Mouse (Mus musculus) CH12.LX (cell line): ENCODE measurements around the gene Hpse.
A peak's percentile ranks its signal among the peaks of the same experiment; 100 is the strongest.

Experiments
- EP300 ChIP-seq: IDR thresholded peaks from 2 replicates; pipeline ENCODE4 v1.6.1; 2011; ENCODE audit warnings: low read length, improper control_type of control experiment
- MAX ChIP-seq: IDR thresholded peaks from 2 replicates; pipeline ENCODE4 v1.6.1; 2011; ENCODE audit warnings: low read length, improper control_type of control experiment
- MXI1 ChIP-seq: IDR thresholded peaks from 2 replicates; pipeline ENCODE4 v1.6.1; 2011; ENCODE audit warnings: mild to moderate bottlenecking, low read depth, low read length, improper control_type of control experiment
- NRF1 ChIP-seq: IDR thresholded peaks from 2 replicates; pipeline ENCODE4 v1.6.1; 2014; ENCODE audit warnings: low read depth, mild to moderate bottlenecking, inconsistent platforms, low read length, improper control_type of control experiment, moderate library complexity
- POLR2A ChIP-seq: IDR thresholded peaks from 2 replicates; pipeline ENCODE4 v1.6.1; 2011; ENCODE audit warnings: low read depth, mild to moderate bottlenecking, improper control_type of control experiment, low read length
- UBTF ChIP-seq: IDR thresholded peaks from 2 replicates; pipeline ENCODE4 v1.6.1; 2012; ENCODE audit warnings: low read depth, mild to moderate bottlenecking, inconsistent platforms, low read length, improper control_type of control experiment, moderate library complexity
- ZNF384 ChIP-seq: IDR thresholded peaks from 2 replicates; pipeline ENCODE4 v1.6.1; 2012; ENCODE audit warnings: low read depth, low read length, improper control_type of control experiment, inconsistent platforms

DNA sequence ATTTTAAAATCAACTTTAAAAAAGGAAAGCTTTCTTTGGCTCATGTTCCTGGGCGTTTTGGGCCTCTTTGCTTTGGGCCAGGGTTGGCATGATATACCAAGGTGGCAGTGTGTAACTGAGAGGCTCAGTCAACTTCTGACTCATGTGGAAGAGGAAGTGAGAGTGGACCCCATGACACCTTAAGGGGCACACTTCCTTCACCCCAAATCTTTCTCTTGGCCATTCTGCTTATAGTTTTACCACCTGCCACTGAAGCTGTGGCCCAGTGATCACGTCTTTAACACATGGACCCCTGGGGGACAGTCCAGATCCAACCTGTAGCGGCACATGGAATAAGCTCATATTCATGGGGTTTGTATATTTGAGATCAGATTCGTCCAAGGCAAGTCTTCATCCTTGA, 6.5 kb upstream of the Hpse start:
- TF ChIP-seq MXI1 (no peak), NRF1 (no peak), POLR2A (no peak), UBTF (no peak), MAX (no peak), ZNF384 (no peak), EP300 (peak; percentile 83)
